Mouse (Mus musculus) megakaryocyte progenitor cell, adult 5-6 weeks (primary cell): ENCODE results near the gene Gm11037. TPM values are rescaled to one million over a fixed set of nuclear protein-coding genes. Genes with fewer than 3 reads are reported as not detected.
"Not testable (repeated sequence)": the region's sequence is repeated elsewhere in the genome, so short reads cannot be mapped to it uniquely, and the experiment has no call there.

Source experiments
- ATAC-seq: replicated peaks from 2 replicates; pipeline ENCODE4 v1.8.0; 2016; ENCODE audit warnings: mild to moderate bottlenecking, moderate TSS enrichment, inconsistent platforms; ENCODE audit not compliant: poor library complexity
- total RNA-seq, 2 experiments: library from RNA; stranded (forward) in 1 of 2; stranded (reverse) in 1 of 2; fragments of 157-497, 149-512 nt in 1 of 2; fragments of 200-1000 nt in 1 of 2; gene quantifications; 2 replicates each; pipeline versions ENCODE4 v1.2.3 to v1.2.4; 2015 to 2017

The Gm11037 gene
- total RNA-seq (2015) (not detected in 2 replicates), total RNA-seq (2017) (not detected in 2 replicates)

- ATAC-seq, result no peak
Measured at GRCm38 (mm10) chr2:131132930-131133547, at the start of gene Gm11037. TSS of gene Gm11037 (plus strand) at chr2:131133497.

DNA sequence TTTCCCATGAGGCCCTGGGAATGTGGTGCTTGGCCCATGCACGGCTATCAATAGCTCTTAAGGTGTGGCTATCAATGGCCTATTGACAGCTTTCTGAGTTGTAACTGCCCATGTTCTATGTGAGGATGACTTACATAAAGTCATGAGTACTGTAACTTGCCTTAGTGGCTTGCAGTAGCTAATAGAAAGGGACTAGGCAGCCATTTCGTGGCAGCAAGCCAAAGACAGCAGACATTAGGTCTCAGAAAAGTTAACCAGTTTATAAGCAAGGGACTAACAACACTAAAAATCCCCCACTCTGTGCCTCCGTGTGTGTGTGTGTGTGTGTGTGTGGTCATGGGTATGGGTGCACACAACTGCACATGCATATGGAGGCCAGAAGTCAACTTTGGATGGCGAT lies 49.1 kb upstream of the Gm11037 start:
- no peak for ATAC-seq

GRCm38 (mm10) chr2:131086667-131087390 lies 46.5 kb upstream of the Gm11037 start, which contains the start of gene Siglec1:
TSS of gene Siglec1 (minus strand) at chr2:131086765.
- ATAC-seq, result peak; percentile 36

DNA sequence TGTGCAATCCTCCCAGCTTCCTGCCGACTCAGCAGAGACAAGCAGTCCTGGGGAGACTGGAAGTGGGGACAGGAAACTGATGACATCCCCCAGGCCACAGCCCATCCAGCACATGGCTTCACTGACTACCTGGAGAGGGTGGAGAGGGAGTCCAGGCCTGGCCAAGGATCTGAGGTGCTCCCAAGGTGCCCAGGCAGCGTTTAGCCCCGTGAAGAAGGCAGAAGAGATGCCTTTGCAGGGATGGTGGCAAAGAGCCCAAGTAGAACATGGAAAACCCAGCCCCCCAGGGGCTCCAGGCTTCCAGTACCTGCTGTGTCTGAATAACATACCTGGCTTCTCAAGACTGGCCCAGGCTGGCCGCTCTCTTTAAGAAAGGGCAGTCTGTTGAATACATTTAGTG lies 44.7 kb upstream of the Gm11037 start:
- peak; percentile 40; the same call in 1 of the 2 replicates for ATAC-seq

DNA sequence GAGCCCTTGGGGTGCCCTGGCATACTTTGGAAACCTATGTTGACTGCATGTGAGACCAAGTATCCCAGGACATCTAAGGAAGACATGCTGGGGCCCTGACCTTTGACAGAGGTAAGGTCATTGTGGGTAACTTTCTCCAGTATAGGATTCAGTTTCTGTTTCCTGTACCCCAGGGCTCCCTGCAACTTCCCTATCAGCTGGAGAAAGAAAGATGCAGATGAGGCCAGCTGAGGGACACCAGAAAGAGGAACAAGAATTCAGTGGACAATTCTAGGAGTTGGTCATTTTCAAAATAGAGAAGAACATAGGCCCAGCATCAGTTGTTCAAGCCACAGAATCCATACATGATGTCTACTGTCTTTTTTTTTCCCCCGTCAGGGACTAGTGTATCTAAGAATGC lies 43.7 kb upstream of the Gm11037 start:
- ATAC-seq, result peak; percentile 48

- peak; percentile 16 for ATAC-seq
Measured at GRCm38 (mm10) chr2:131090852-131091251, 42.4 kb upstream of the Gm11037 start.

GRCm38 (mm10) chr2:131093577-131093976 lies 39.7 kb upstream of the Gm11037 start:
- ATAC-seq, result no peak

DNA sequence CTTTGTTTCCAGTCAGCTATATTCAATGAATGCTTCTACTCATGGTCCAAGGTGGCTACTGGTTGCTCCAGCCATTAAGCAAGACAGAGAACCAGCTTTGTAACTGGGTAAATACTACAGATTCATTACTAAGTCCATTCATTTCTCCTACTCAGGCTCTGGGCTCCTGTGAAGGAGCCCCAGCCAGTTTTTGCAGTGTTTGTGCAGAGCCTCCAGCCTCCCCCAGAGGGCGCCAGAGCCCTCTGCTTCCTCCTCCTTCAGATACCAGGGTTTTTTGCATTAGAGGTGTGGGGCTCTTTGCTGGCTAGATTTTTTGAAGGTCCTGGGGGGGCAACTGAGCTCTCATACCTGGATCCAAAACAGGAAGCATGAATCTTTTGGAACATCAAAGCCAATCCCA lies 38.5 kb upstream of the Gm11037 start:
- ATAC-seq, result peak; percentile 82

DNA sequence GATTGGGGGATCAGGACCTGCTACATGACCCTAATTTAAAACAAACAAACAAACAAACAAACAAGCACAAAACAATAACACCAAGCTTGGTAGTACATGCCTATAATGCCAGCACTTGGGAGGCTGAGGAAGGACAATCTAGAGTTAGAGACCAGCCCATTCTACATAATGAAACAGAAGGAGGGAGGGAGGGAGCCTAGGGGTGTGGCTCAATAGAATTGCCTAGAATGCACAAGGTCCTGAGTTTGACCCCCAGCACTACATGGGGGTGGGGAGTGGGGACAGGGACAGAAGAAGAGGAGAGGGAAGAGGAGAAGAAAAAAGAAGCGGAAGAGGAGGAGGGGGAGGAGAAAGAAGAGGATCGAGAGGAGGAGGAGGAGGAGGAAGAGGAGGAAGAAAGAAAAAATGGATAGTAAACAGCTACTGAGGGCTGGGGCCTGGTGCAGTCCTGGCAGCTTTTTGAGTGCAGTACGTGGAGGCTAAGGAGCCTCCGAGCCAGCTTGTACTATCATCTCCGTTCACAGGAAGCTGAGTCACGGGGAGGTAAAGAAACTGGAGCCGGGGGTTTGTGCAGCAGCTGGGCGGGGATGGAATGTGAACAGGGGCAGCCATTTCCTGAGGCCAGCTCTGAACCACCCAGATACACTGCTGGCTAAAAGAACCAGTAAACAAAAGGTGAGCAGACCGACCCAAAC lies 37.0 kb upstream of the Gm11037 start:
- ATAC-seq, result peak; percentile 77

- ATAC-seq, result no peak
Measured at GRCm38 (mm10) chr2:131097087-131097486, 36.2 kb upstream of the Gm11037 start.

GRCm38 (mm10) chr2:131101530-131101929 lies 31.8 kb upstream of the Gm11037 start:
- no peak for ATAC-seq

DNA sequence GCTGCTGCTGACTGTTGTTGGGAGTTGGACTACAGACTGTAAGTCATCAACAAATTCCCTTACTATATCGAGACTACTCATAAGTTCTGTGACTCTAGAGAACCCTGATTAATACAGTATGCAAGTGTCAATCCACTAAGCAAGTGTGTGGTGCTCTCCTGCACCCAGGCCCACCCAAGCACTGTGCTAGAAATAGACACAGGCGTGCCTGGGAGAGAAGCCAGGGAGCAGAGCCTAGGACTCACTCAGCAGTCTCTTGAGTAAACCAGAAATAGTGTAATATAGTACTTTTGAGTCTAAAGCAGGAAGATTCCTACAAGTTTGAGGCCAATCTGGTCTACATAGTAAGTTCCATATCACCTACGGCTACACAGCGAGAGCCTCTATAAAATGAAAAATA lies 29.3 kb upstream of the Gm11037 start:
- no peak for ATAC-seq

GRCm38 (mm10) chr2:131105061-131105460 lies 28.2 kb upstream of the Gm11037 start:
- ATAC-seq, result not testable (repeated sequence)

- ATAC-seq, result no peak
Measured at GRCm38 (mm10) chr2:131105989-131106388, 27.3 kb upstream of the Gm11037 start.

GRCm38 (mm10) chr2:131118968-131119574 lies 14.2 kb upstream of the Gm11037 start:
- no peak for ATAC-seq

DNA sequence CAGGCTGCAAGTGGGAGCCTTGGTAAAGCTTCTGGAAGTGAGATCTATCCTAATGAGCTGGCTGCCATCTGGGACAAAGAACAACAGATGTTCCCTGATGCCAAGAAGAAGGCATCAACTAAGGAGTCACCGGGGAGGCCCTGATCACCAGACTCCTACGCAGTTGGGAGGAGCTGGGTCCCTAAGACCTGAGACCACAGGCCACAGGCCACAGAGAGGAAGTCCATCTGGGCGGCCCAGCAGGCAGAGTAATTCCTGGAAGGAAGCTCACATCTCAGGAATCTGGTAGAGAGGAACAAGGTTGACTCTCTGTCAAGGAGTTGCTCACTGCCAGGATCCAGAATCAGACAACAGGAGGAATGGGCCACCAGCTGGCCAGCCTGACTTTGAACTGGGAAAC lies 9.1 kb upstream of the Gm11037 start:
- peak; percentile 59 for ATAC-seq

- ATAC-seq, result no peak
Measured at GRCm38 (mm10) chr2:131125157-131125963, 7.9 kb upstream of the Gm11037 start.

DNA sequence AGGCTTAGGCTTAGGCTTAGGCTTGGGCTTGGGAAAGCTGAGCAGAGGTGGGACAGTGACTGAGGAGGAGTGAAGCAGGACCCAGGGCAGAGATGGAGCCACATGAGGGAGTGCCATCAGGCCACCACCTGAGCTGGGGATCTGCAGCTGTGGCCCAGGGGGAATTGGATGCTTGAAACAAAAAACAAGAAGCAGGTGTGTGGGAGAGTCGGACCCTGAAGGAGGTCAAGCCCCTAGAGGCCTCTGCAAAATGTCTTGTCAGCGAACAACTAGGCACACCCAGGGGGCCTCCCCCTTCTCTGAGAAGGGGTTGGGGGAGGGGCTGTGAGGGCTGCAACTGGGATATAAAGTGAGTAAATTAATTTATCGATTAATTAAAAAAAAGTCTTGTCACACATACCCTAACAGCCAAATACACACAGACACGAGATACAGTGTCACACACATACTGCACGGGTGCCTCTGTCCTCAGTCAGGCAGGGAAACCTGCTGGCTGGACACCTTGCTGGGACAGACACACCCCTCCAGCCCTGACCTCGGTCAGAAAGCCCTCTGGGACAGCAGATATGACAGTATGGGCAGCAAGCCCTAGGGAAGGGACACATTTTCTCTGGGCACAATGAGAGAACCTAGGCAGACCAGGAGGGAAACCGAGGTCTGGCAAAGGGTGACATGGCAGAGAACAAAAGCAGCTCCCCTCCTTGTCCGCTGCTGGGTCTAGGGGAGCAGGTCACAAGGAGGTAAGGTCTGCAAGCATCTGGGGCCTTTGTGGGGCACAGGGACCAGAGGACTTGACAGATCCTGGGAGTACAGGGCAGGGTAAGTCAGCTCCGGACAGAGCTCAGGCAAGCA lies 7.1 kb upstream of the Gm11037 start:
- no peak for ATAC-seq

GRCm38 (mm10) chr2:131127161-131127730 lies 6.1 kb upstream of the Gm11037 start, which contains the start of gene Hspa12b:
TSS of gene Hspa12b (plus strand) at chr2:131127280.
- ATAC-seq, result peak; percentile 42
